Mouse (Mus musculus): ENCODE results near the gene Ttc22. TPM values are rescaled to one million over a fixed set of nuclear protein-coding genes. Genes with fewer than 3 reads are reported as not detected.

The Ttc22 gene
- total and polyA plus RNA-seq, 3 experiments = 0.21 TPM; not detected in 2

DNA sequence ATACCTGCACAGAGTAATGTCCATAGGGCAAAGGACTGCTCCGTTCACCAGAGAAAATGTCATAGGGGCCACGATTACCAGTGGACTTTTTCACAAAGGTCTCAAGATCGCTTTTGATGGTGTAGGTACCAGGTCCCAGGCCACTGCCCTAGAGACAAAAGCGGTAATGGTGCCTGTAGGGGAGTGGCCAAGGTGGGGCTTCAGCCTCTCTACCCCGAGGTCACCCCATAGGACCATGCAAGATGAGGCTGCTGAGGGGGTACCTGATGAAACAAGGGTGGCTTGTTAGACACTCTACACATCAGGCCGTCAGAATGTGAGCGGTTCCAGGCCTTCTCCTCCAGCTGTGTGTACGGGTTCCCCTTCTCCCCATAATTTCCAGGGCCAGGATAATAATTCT lies 9.1 kb upstream of the Ttc22 start:
- Histone ChIP-seq H3K4me1 (ENCODE audit: control insufficient read depth, insufficient read depth, low read length) (no peaks in the 10 kb centered on the region), H3K79me2 (replicated peaks; ENCODE audit: control insufficient read depth, insufficient read depth, low read length) (no peaks in the 10 kb centered on the region), H3K27ac (no peak overlapping the region), H3K4me3 (no peak overlapping the region), H3K36me3 (ENCODE audit: control insufficient read depth, insufficient read depth, low read length) (no peaks in the 10 kb centered on the region), H3K9ac (ENCODE audit: low read depth, low read length) (no peak overlapping the region), H3K27me3 (ENCODE audit: control insufficient read depth, insufficient read depth, low read length) (no peaks in the 10 kb centered on the region)
- intact Hi-C loops (cut with DNase I) = no loop called here
- no peak for TF ChIP-seq POLR2A (IDR thresholded peaks at IDR 0.05; ENCODE audit: insufficient read depth, low read depth, low read length)
- no peak for TF ChIP-seq CTCF (IDR thresholded peaks at IDR 0.05)
- TF ChIP-seq EP300 (IDR thresholded peaks at IDR 0.05; ENCODE audit: insufficient read depth, low read depth, low read length) = no peak
- 74% methylated on average over 8 of the region's 8 CpGs for WGBS
- no peak for DNase-seq

DNA sequence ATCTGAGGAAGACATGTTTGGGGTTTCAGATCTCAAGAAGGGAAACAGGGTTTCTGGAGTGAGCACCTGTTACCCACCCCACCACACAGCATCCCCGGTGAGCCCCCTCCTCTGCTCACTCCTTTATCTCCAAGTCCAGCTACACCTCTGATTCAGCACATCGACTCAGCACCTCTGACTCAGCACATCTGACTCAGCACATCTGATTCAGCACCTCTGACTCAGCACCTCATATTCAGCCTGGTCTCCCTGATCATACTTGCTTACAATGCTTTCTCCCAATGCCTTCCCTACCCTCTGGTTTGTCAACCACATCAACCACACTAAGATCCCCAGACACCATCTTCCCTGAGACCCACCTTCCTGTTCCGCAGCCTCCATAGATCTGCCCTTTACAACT lies 8.7 kb upstream of the Ttc22 start:
- no peak for DNase-seq
- H3K27ac ChIP-seq = no peak overlapping the region
- WGBS = 56% methylated on average over 3 of the region's 3 CpGs
- no peaks in the 10 kb centered on the region for H3K27me3 ChIP-seq (ENCODE audit: control insufficient read depth, insufficient read depth, low read length)
- no peaks in the 10 kb centered on the region for H3K79me2 ChIP-seq (replicated peaks; ENCODE audit: control insufficient read depth, insufficient read depth, low read length)
- H3K36me3 ChIP-seq (ENCODE audit: control insufficient read depth, insufficient read depth, low read length) = no peaks in the 10 kb centered on the region
- H3K4me3 ChIP-seq = no peak overlapping the region
- intact Hi-C loops (cut with DNase I) = no loop called here
- no peak overlapping the region for H3K9ac ChIP-seq (ENCODE audit: low read depth, low read length)
- TF ChIP-seq POLR2A (IDR thresholded peaks at IDR 0.05; ENCODE audit: insufficient read depth, low read depth, low read length) (no peak), EP300 (IDR thresholded peaks at IDR 0.05; ENCODE audit: insufficient read depth, low read depth, low read length) (no peak), CTCF (IDR thresholded peaks at IDR 0.05) (no peak)
- no peaks in the 10 kb centered on the region for H3K4me1 ChIP-seq (ENCODE audit: control insufficient read depth, insufficient read depth, low read length)

DNA sequence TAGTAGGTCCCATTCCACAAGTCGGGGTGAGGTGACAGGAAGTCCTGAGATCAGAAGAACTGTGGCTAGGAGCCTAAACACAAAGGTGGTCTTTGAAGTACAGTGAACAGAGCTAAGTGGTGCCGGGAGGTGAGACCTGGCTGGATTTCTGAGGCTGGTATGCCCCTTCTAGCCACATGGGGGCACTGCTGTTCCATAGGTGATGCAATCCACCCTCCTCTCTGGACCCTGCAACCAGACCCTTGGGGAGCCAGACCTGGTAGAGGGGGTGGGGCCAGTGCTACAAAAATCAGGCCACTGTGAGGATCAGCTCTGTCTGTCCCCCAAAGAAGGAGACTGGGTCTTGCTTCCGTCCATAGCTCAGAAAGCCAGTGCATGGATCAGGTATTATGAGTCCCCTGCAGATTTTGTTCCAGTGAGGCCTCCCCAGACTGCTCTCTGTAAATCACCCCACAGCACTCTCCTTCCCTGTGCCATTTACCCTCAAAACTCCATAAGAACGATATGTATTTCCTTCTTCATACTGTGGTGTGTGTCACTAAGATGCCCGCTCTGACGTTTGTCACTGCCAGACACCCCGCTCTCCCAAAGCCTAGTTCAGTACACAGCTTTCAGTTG lies 7.9 kb upstream of the Ttc22 start:
- TF ChIP-seq EP300 (IDR thresholded peaks at IDR 0.05; ENCODE audit: insufficient read depth, low read depth, low read length) = no peak
- TF ChIP-seq CTCF (IDR thresholded peaks at IDR 0.05) = peak; percentile 92
- no peak overlapping the region for H3K27ac ChIP-seq
- DNase-seq = peak; percentile 36 to 58
- H3K4me3 ChIP-seq = no peak overlapping the region
- H3K27me3 ChIP-seq (ENCODE audit: control insufficient read depth, insufficient read depth, low read length) = no peaks in the 10 kb centered on the region
- H3K9ac ChIP-seq (ENCODE audit: low read depth, low read length) = no peak overlapping the region
- WGBS = 50% methylated on average over 7 of the region's 7 CpGs
- intact Hi-C loops (cut with DNase I) = loop anchor here (1.0 kb wide), 1 partner anchor 94 kb away; no protein-coding TSS in a partner anchor
- no peaks in the 10 kb centered on the region for H3K4me1 ChIP-seq (ENCODE audit: control insufficient read depth, insufficient read depth, low read length)
- no peaks in the 10 kb centered on the region for H3K79me2 ChIP-seq (replicated peaks; ENCODE audit: control insufficient read depth, insufficient read depth, low read length)
- no peaks in the 10 kb centered on the region for H3K36me3 ChIP-seq (ENCODE audit: control insufficient read depth, insufficient read depth, low read length)

DNA sequence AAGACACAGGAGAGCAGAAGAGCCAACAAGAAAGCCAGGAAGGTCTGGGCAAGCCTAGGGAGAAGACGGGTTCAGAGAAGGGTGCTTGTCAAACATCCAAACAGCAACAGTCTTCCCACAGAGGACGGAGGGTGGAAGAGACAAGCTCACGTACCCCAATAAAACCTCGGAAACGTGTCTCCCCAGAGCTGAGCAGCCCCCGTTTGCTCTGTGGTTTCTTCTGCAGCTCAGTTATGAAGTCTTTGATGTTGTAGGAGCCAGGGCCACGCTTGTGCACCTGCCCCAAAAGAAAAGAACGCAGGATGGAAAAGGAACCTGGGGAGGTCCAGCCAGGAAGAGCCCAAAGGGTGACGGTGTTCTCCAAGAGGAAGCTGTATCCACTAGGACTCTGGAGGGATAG lies 7.4 kb upstream of the Ttc22 start:
- Histone ChIP-seq H3K27me3 (ENCODE audit: control insufficient read depth, insufficient read depth, low read length) (no peaks in the 10 kb centered on the region), H3K79me2 (replicated peaks; ENCODE audit: control insufficient read depth, insufficient read depth, low read length) (no peaks in the 10 kb centered on the region), H3K27ac (no peak overlapping the region), H3K36me3 (ENCODE audit: control insufficient read depth, insufficient read depth, low read length) (no peaks in the 10 kb centered on the region), H3K9ac (ENCODE audit: low read depth, low read length) (no peak overlapping the region), H3K4me1 (ENCODE audit: control insufficient read depth, insufficient read depth, low read length) (no peaks in the 10 kb centered on the region), H3K4me3 (no peak overlapping the region)
- DNase-seq = no peak
- intact Hi-C loops (cut with DNase I) = loop anchor here (1.0 kb wide), 1 partner anchor 93 kb away; no protein-coding TSS in a partner anchor
- no peak for TF ChIP-seq EP300 (IDR thresholded peaks at IDR 0.05; ENCODE audit: insufficient read depth, low read depth, low read length)
- TF ChIP-seq CTCF (IDR thresholded peaks at IDR 0.05) = no peak
- TF ChIP-seq POLR2A (IDR thresholded peaks at IDR 0.05; ENCODE audit: insufficient read depth, low read depth, low read length) = no peak
- 77% methylated on average over 9 of the region's 9 CpGs for WGBS

DNA sequence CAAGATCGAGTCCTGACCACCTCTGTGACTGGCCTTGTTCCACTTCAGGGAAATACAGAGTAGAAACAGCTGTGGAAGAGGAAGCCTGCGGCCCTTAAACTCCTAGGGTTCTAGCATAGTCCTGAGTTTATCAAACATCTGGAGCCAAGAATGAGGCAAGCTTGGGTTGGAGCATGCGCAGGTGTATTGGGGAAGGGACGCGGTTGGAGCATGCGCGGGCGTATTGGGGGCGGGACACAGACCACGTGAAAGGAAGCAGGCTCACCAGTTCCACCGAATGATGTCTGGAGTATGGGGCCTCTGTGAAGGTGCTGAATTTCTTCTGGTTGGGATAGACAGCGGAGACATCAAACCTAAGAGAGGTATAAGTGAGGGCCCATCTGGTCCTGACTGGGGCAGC lies 6.6 kb upstream of the Ttc22 start:
- 64% methylated on average over 12 of the region's 12 CpGs for WGBS
- Histone ChIP-seq H3K9ac (ENCODE audit: low read depth, low read length) (no peak overlapping the region), H3K4me3 (no peak overlapping the region), H3K27me3 (ENCODE audit: control insufficient read depth, insufficient read depth, low read length) (no peaks in the 10 kb centered on the region), H3K4me1 (ENCODE audit: control insufficient read depth, insufficient read depth, low read length) (no peaks in the 10 kb centered on the region), H3K27ac (no peak overlapping the region), H3K79me2 (replicated peaks; ENCODE audit: control insufficient read depth, insufficient read depth, low read length) (no peaks in the 10 kb centered on the region), H3K36me3 (ENCODE audit: control insufficient read depth, insufficient read depth, low read length) (no peaks in the 10 kb centered on the region)
- no peak for DNase-seq
- intact Hi-C loops (cut with DNase I) = no loop called here
- TF ChIP-seq CTCF (IDR thresholded peaks at IDR 0.05) (no peak), POLR2A (IDR thresholded peaks at IDR 0.05; ENCODE audit: insufficient read depth, low read depth, low read length) (no peak), EP300 (IDR thresholded peaks at IDR 0.05; ENCODE audit: insufficient read depth, low read depth, low read length) (no peak)

DNA sequence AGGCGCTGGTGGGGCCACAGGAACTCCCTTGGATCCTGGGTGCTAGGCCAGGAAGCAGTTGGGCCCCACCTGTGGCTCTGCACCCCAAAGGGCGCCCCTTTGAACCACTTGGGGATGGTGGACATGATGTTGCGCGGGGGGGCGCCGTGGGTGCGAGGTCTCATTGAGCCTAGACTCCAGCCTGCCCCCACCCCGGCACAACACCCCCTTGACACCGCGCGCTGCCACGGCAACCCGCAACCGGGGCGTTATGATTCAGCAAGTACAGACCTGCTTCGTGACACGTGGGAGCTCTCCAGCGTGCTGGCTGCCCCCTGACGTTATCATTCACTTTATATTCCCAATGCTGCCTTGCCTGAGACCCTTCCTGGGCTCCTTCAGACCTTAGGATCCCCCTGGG lies 5.2 kb upstream of the Ttc22 start, which contains the start of gene Lexm:
Gene Lexm, minus strand, starts transcription at position 186 of the 400 bp plus-strand sequence.
- Histone ChIP-seq H3K9ac (ENCODE audit: low read depth, low read length) (no peak within 1 kb of the TSS), H3K27ac (no peak within 1 kb of the TSS), H3K4me3 (no peak within 1 kb of the TSS), H3K27me3 (ENCODE audit: control insufficient read depth, insufficient read depth, low read length) (no peaks in the 10 kb centered on the region), H3K4me1 (ENCODE audit: control insufficient read depth, insufficient read depth, low read length) (no peaks in the 10 kb centered on the region), H3K79me2 (replicated peaks; ENCODE audit: control insufficient read depth, insufficient read depth, low read length) (no peaks in the 10 kb centered on the region), H3K36me3 (ENCODE audit: control insufficient read depth, insufficient read depth, low read length) (no peaks in the 10 kb centered on the region)
- under 1% methylated on average over 19 of the region's 19 CpGs for WGBS
- DNase-seq = no peak
- intact Hi-C loops (cut with DNase I) = no loop called here
- TF ChIP-seq CTCF (IDR thresholded peaks at IDR 0.05) = no peak
- TF ChIP-seq EP300 (IDR thresholded peaks at IDR 0.05; ENCODE audit: insufficient read depth, low read depth, low read length) = no peak
- no peak for TF ChIP-seq POLR2A (IDR thresholded peaks at IDR 0.05; ENCODE audit: insufficient read depth, low read depth, low read length)

Measured in heart, adult 2 months (tissue).